In genomic region chr11:75204472-75204871, GRCm38 (mm10) we compare ENCODE assay signal across 15 mouse cellular contexts. TPM values are rescaled to one million over a fixed set of nuclear protein-coding genes. Genes with fewer than 3 reads are reported as not detected.
DNase-seq lines count a peak whose midpoint lies in the region; ATAC-seq and TF ChIP-seq lines count a peak whose summit lies in the region.
"Had no signal": no experiment of that assay in that cellular context is flagged by ENCODE, and none has a peak within 500 bp of the region (broad histone marks: within the 10 kb centered on the region; RNA-seq: fewer than 3 reads in every experiment).

No protein-coding gene starts in this region.

- DNase-seq in cerebellum, postnatal 25 days = peak; percentile 39 to 45
- no peak for DNase-seq in cerebellum, adult 9-10 months
- no peak for DNase-seq in kidney, postnatal 0 days (ENCODE audit: low spot score)
- peak; percentile 37 for DNase-seq in brain, adult 2 months (ENCODE audit: low read depth, low spot score)
- DNase-seq in midbrain, embryonic 14.5 days = no peak
- DNase-seq in left cerebral cortex, postnatal 25 days (ENCODE audit: low spot score in 2 of 2) = no peak
- DNase-seq in spleen, adult 18-20 months = no peak
- DNase-seq: heart, adult 2 months; right cerebral cortex, postnatal 4 days had no signal

- intact Hi-C loops in left cerebral cortex, postnatal 25 days (cut with DNase I) = no loop called here

- WGBS in kidney, postnatal 0 days = 52% methylated on average over 9 of the region's 9 CpGs
- 45% methylated on average over 9 of the region's 9 CpGs for WGBS in kidney, embryonic 14.5 days
- WGBS in midbrain, embryonic 14.5 days = 35% methylated on average over 9 of the region's 9 CpGs

- no peaks in the 10 kb centered on the region; the same call in 1 of the 2 replicates for H3K4me1 ChIP-seq in kidney, postnatal 0 days (replicated peaks; ENCODE audit: insufficient read depth, low read length)
- H3K4me1 ChIP-seq in kidney, embryonic 14.5 days (ENCODE audit: control insufficient read depth, insufficient read depth, low read length) = 0 out of 2 replicates have a peak, but pooled peaks cover 6% of the 10 kb centered on the region
- peaks cover 46% of the 10 kb centered on the region for H3K4me1 ChIP-seq in midbrain, embryonic 14.5 days (ENCODE audit: control insufficient read depth, insufficient read depth, low read length)

- ATAC-seq in kidney, postnatal 0 days (replicated peaks; ENCODE audit: low FRiP score, low read depth) = no peak
- no peak for ATAC-seq in kidney, embryonic 14.5 days (ENCODE audit: low FRiP score, low TSS enrichment)
- ATAC-seq in midbrain, embryonic 14.5 days (ENCODE audit: low FRiP score, low TSS enrichment) = no peak
- ATAC-seq: inflammation-experienced regulatory T-cells, adult 6 months; lung, postnatal 0 days had no signal

- TF ChIP-seq CTCF in kidney, postnatal 0 days (IDR thresholded peaks at IDR 0.05; ENCODE audit: low read depth) = no peak

- H3K4me2 ChIP-seq in kidney, postnatal 0 days (ENCODE audit: low read length) = no peak overlapping the region
- H3K4me2 ChIP-seq in kidney, embryonic 14.5 days (replicated peaks; ENCODE audit: low read depth, low read length) = no peak overlapping the region
- no peak overlapping the region for H3K4me2 ChIP-seq in midbrain, embryonic 14.5 days (ENCODE audit: low read length)
- H3K4me2 ChIP-seq: liver, embryonic 11.5 days had no signal

- no peak overlapping the region for H3K4me3 ChIP-seq in kidney, postnatal 0 days (replicated peaks; ENCODE audit: low read depth, low read length)
- no peak overlapping the region for H3K4me3 ChIP-seq in kidney, embryonic 14.5 days (ENCODE audit: low read length)
- H3K4me3 ChIP-seq in midbrain, embryonic 14.5 days (replicated peaks; ENCODE audit: low read depth, low read length) = no peak overlapping the region
- H3K4me3 ChIP-seq: embryonic facial prominence, embryonic 10.5 days; heart, adult 2 months; left cerebral cortex, adult 2 months had no signal

- no peaks in the 10 kb centered on the region for H3K27me3 ChIP-seq in kidney, postnatal 0 days (ENCODE audit: insufficient read depth, low read length)
- H3K27me3 ChIP-seq in kidney, embryonic 14.5 days (ENCODE audit: control insufficient read depth, insufficient read depth, low read length) = no peaks in the 10 kb centered on the region; the same call in 1 of the 2 replicates
- H3K27me3 ChIP-seq in midbrain, embryonic 14.5 days (ENCODE audit: control insufficient read depth, insufficient read depth, low read length) = no peaks in the 10 kb centered on the region

- no peaks in the 10 kb centered on the region for H3K36me3 ChIP-seq in kidney, postnatal 0 days (ENCODE audit: insufficient read depth, low read length)
- no peaks in the 10 kb centered on the region for H3K36me3 ChIP-seq in kidney, embryonic 14.5 days (ENCODE audit: control insufficient read depth, insufficient read depth, low read length)
- no peaks in the 10 kb centered on the region for H3K36me3 ChIP-seq in midbrain, embryonic 14.5 days (ENCODE audit: control insufficient read depth, insufficient read depth, low read length)
- H3K36me3 ChIP-seq: embryonic facial prominence, embryonic 10.5 days had no signal

- H3K9ac ChIP-seq in kidney, postnatal 0 days (ENCODE audit: low read depth, low read length) = no peak overlapping the region
- H3K9ac ChIP-seq in kidney, embryonic 14.5 days (ENCODE audit: low read depth, low read length) = no peak overlapping the region
- H3K9ac ChIP-seq in midbrain, embryonic 14.5 days (replicated peaks; ENCODE audit: low read length) = no peak overlapping the region

- H3K9me3 ChIP-seq in kidney, postnatal 0 days (replicated peaks; ENCODE audit: low read length) = no peaks in the 10 kb centered on the region
- H3K9me3 ChIP-seq in kidney, embryonic 14.5 days (ENCODE audit: control insufficient read depth, low read length) = no peaks in the 10 kb centered on the region
- no peaks in the 10 kb centered on the region for H3K9me3 ChIP-seq in midbrain, embryonic 14.5 days (ENCODE audit: control insufficient read depth, low read length)
- H3K9me3 ChIP-seq: embryonic facial prominence, embryonic 10.5 days had no signal

- H3K27ac ChIP-seq in kidney, postnatal 0 days = peak overlapping the region; percentile 8; the same call in 1 of the 2 replicates
- no peak overlapping the region for H3K27ac ChIP-seq in kidney, embryonic 14.5 days (ENCODE audit: low read depth, low read length)
- H3K27ac ChIP-seq in midbrain, embryonic 14.5 days (replicated peaks; ENCODE audit: low read depth, low read length) = peak overlapping the region; percentile 60; the same call in 1 of the 2 replicates
- H3K27ac ChIP-seq: heart, adult 2 months; left cerebral cortex, adult 2 months had no signal

RNA-seq across cellular contexts. Expression of gene Rtn4rl1, which starts 10.9 kb away (rescaled TPM):
- polyA plus RNA-seq in kidney, postnatal 0 days (2015; fragmentation: Nextera tagmentation; extraction: Ambion mirVana) = 4.2 and 4.6 TPM in 2 replicates
- polyA plus RNA-seq in kidney, embryonic 14.5 days (2014; fragmentation: Nextera tagmentation; extraction: Ambion mirVana) = 2.7 and 4.2 TPM in 2 replicates
- 16.5 and 17.4 TPM in 2 replicates for polyA plus RNA-seq in midbrain, embryonic 14.5 days (2014; fragmentation: Nextera tagmentation; extraction: Ambion mirVana)
- 10 to 100 TPM; 76.5 to 90.2 TPM for total RNA-seq in left cerebral cortex, postnatal 25 days (2021)

RNA-seq across cellular contexts. Expression of gene Dph1, which starts 13.4 kb away (rescaled TPM):
- polyA plus RNA-seq in kidney, postnatal 0 days (2015; fragmentation: Nextera tagmentation; extraction: Ambion mirVana) = 26.3 TPM in 2 replicates
- polyA plus RNA-seq in kidney, embryonic 14.5 days (2014; fragmentation: Nextera tagmentation; extraction: Ambion mirVana) = 25.7 and 29.2 TPM in 2 replicates
- 13.7 and 14.8 TPM in 2 replicates for polyA plus RNA-seq in midbrain, embryonic 14.5 days (2014; fragmentation: Nextera tagmentation; extraction: Ambion mirVana)
- total RNA-seq in left cerebral cortex, postnatal 25 days (2021) = 10 to 100 TPM; 26.9 to 27.2 TPM

RNA-seq across cellular contexts. Expression of gene Ovca2, which starts 25.8 kb away (rescaled TPM):
- 26.6 and 28.3 TPM in 2 replicates for polyA plus RNA-seq in kidney, postnatal 0 days (2015; fragmentation: Nextera tagmentation; extraction: Ambion mirVana)
- 33.3 and 33.4 TPM in 2 replicates for polyA plus RNA-seq in kidney, embryonic 14.5 days (2014; fragmentation: Nextera tagmentation; extraction: Ambion mirVana)
- polyA plus RNA-seq in midbrain, embryonic 14.5 days (2014; fragmentation: Nextera tagmentation; extraction: Ambion mirVana) = 15.4 and 20.2 TPM in 2 replicates
- total RNA-seq in left cerebral cortex, postnatal 25 days (2021) = 10 to 100 TPM; 12.4 to 13.9 TPM

RNA-seq across cellular contexts. Expression of gene Hic1, which starts 35.2 kb away (rescaled TPM):
- polyA plus RNA-seq in kidney, postnatal 0 days (2015; fragmentation: Nextera tagmentation; extraction: Ambion mirVana) = 18.5 and 26.9 TPM in 2 replicates
- 16.9 and 26.6 TPM in 2 replicates for polyA plus RNA-seq in kidney, embryonic 14.5 days (2014; fragmentation: Nextera tagmentation; extraction: Ambion mirVana)
- polyA plus RNA-seq in midbrain, embryonic 14.5 days (2014; fragmentation: Nextera tagmentation; extraction: Ambion mirVana) = 0.66 and 0.92 TPM in 2 replicates
- total RNA-seq in left cerebral cortex, postnatal 25 days (2021) = 1 to 10 TPM; 3.3 to 3.5 TPM

Comparison
In these comparisons a context has a peak if more than half of its experiments do, and no peak if none do; other contexts are left out.
1. DNase-seq: peak in cerebellum, postnatal 25 days (2 of 2) and brain, adult 2 months (single experiment); none in cerebellum, adult 9-10 months (single experiment), kidney, postnatal 0 days (single experiment), midbrain, embryonic 14.5 days (single experiment), left cerebral cortex, postnatal 25 days (0 of 2) and spleen, adult 18-20 months (0 of 2).